Mouse (Mus musculus) kidney, embryonic 16.5 days (tissue): Measurements from ENCODE around the gene Vmn2r6. TPM values are rescaled to one million over a fixed set of nuclear protein-coding genes. Genes with fewer than 3 reads are reported as not detected.
"Not testable (repeated sequence)": the region's sequence is repeated elsewhere in the genome, so short reads cannot be mapped to it uniquely, and the experiment has no call there.

Source experiments
- ATAC-seq: fragments of 200-750 bp; cut with Nextera tagmentation; 2 replicates; pipeline ENCODE4 v1.8.0; 2017; ENCODE audit warnings: moderate TSS enrichment; ENCODE audit not compliant: low FRiP score, low TSS enrichment
- H3K27ac ChIP-seq: fragments of 300-500 bp; sonication (generic); 2 replicates; pipeline ENCODE4 v1.5.1; 2014; ENCODE audit warnings: low read length
- H3K27me3 ChIP-seq: fragments of 300-500 bp; sonication (generic); 2 replicates; pipeline ENCODE4 v1.6.1; 2014; ENCODE audit warnings: low read length, control low read depth, mixed read lengths; ENCODE audit not compliant: insufficient read depth
- H3K36me3 ChIP-seq: fragments of 300-500 bp; sonication (generic); 2 replicates; pipeline ENCODE4 v1.6.1; 2014; ENCODE audit warnings: low read length, control low read depth, mixed read lengths; ENCODE audit not compliant: insufficient read depth
- H3K4me1 ChIP-seq: fragments of 300-500 bp; sonication (generic); 2 replicates; pipeline ENCODE4 v1.6.1; 2014; ENCODE audit warnings: low read length, control low read depth, mixed read lengths; ENCODE audit not compliant: insufficient read depth
- H3K4me2 ChIP-seq: fragments of 300-500 bp; sonication (generic); replicated peaks from 2 replicates; pipeline ENCODE4 v1.6.1; 2014; ENCODE audit warnings: low read depth, low read length
- H3K4me3 ChIP-seq: fragments of 300-500 bp; sonication (generic); 2 replicates; pipeline ENCODE4 v1.5.1; 2014; ENCODE audit warnings: mild to moderate bottlenecking, low read length
- H3K9ac ChIP-seq: fragments of 300-500 bp; sonication (generic); replicated peaks from 2 replicates; pipeline ENCODE4 v1.6.1; 2014; ENCODE audit warnings: low read length
- H3K9me3 ChIP-seq: fragments of 300-500 bp; sonication (generic); 2 replicates; pipeline ENCODE4 v1.6.1; 2016; ENCODE audit warnings: low read length, control low read depth
- WGBS: fragments of 180-500 bp; shearing (Covaris S2); extraction: QIAGEN DNeasy Blood & Tissue Kit; methylation state at CpG from one replicate; pipeline ENCODE4 v1.1.7; 2014; 5-methylcytosine and 5-hydroxymethylcytosine counted together
- polyA plus RNA-seq: library from polyadenylated mRNA; unstranded; fragments of >200 nt; fragmentation: Nextera tagmentation; extraction: Ambion mirVana; gene quantifications from 2 replicates; pipeline ENCODE4 v1.2.1, GENCODE M21; 2015

The Vmn2r6 gene
- not detected in 2 replicates for polyA plus RNA-seq

DNA sequence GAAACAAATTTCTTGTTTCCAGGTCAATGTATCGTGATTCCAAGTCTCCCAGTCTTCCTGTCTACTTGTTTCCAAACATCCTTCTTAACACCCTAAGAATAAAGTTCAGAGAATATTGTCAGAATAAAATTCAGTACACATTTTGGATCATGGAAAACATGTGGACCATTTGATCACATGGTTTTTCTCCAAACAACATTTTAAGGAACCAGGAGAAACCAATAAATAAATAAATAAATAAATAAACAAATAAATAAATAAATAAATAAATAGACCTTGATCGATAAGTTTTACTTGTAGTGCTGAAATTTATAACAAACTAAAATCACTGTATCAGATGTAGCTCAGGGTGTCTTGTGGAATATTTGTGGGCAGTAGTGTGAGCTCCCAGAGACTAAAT is at the start of gene Vmn2r6:
TSS of gene Vmn2r6 (minus strand) at position 101 of the 400 bp plus-strand sequence.
- not testable (repeated sequence) for H3K9me3 ChIP-seq, H3K9ac ChIP-seq

DNA sequence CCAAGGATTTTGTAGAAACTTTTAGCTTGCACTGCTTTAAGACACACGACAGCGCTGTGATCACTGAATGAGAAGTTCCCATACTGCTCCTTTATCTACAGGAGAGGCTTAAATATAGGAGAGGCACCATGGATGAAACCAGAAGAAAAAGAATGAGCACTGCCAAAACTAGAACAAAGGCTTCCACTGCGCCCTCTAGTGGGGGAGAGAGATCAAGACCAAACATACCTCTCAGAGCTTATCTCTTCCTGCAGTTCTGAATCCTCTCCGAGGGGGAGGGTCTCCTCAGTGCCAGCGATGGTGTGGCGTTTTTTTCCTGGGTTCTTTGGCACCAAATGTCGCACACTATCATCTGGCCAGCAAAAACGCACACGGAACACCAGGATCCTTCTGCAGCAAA is 22.0 kb upstream of the Vmn2r6 start:
- Histone ChIP-seq H3K9ac (no peak overlapping the region), H3K4me2 (no peak overlapping the region), H3K4me3 (no peak overlapping the region), H3K36me3 (no peaks in the 10 kb centered on the region), H3K27ac (no peak overlapping the region), H3K27me3 (no peaks in the 10 kb centered on the region), H3K9me3 (0 out of 2 replicates have a peak, but pooled peaks cover 6% of the 10 kb centered on the region), H3K4me1 (no peaks in the 10 kb centered on the region)
- ATAC-seq, result no peak
- WGBS, result 60% methylated on average over 9 of the region's 9 CpGs

More for the DNA sequence above, at the start of gene Vmn2r6:
- not testable (repeated sequence) for H3K4me1 ChIP-seq, H3K36me3 ChIP-seq, ATAC-seq, H3K4me2 ChIP-seq, H3K27ac ChIP-seq, H3K27me3 ChIP-seq, H3K4me3 ChIP-seq
- 89% methylated on average over 2 of the region's 2 CpGs for WGBS

DNA sequence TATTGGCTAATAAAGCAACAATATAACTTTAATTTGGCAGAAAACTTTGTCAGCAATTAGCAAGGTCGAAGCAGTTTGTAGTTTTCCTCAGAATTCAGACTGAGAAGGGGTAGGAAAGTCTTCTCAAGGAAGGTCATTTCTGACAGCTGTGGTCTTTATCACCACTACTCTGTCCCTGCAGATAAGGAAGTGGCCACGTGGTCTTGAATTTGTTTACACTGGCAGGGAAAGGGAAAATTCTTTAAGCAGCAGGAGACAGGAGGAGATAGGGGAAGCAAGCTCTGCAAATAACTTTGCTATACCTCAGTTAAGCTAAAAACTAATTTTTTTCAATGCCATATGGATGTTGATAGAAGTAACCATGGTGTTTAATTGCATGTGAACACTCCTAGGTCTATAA is 3.2 kb upstream of the Vmn2r6 start:
- not testable (repeated sequence) for H3K27ac ChIP-seq, H3K4me3 ChIP-seq, H3K9me3 ChIP-seq, ATAC-seq, H3K4me2 ChIP-seq, H3K9ac ChIP-seq, H3K4me1 ChIP-seq, H3K27me3 ChIP-seq, H3K36me3 ChIP-seq
- 50% methylated on average over 2 of the region's 2 CpGs for WGBS

DNA sequence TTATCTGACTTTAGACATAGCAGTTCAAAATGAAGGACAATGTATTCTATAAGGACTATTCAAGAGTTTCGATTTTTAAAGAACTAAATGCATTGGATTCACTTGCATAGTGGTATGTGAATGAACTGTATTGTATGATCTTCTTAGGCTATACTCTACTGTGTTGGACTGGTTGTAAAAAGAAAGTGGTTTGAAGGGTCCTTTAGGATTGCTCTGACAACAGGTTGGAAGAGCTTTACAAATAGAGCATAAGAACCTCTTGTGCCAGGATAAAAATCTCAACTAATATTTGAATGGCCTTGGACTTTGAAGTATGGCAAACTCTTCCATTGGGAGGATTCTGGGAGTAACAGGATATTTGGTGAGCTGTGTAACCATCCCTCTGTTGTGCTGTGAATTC is 42.0 kb downstream of the Vmn2r6 start:
- not testable (repeated sequence) for H3K36me3 ChIP-seq, H3K27me3 ChIP-seq, H3K4me3 ChIP-seq, H3K9ac ChIP-seq, ATAC-seq, H3K9me3 ChIP-seq, H3K4me2 ChIP-seq, H3K27ac ChIP-seq, H3K4me1 ChIP-seq
- 73% methylated on average over 1 of the region's 1 CpGs for WGBS

DNA sequence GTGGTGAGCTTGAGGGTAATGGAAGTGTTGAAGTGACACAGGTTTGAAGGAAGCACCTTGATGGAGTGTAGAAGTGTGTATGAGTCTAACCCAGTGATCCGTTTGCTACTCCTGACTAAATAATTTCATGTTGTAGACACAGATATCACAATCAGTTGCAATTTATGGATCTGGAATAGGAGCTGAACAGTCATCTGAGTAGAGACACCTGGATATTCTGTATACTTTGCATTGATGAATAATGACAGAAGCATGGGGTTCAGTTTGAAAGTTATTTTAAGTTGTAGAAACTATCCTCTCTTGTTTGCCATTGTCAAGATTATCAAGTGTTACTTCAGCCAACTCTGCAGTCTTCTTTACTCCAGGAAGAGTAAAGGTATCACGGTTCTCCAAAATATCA is 55.9 kb downstream of the Vmn2r6 start, which contains the start of gene Vmn2r5:
TSS of gene Vmn2r5 (minus strand) at position 101 of the 400 bp plus-strand sequence.
- not testable (repeated sequence) for H3K4me1 ChIP-seq, ATAC-seq, H3K36me3 ChIP-seq, H3K27ac ChIP-seq, H3K27me3 ChIP-seq, H3K9me3 ChIP-seq, H3K4me3 ChIP-seq, H3K4me2 ChIP-seq, H3K9ac ChIP-seq
- WGBS, result no CpG with 5 or more reads among the region's 2 CpGs

Other genes with a start within 250 kb of the Vmn2r6 start
- gene Vmn2r4, start 150.5 kb downstream of the Vmn2r6 start, polyA plus RNA-seq, result not detected in 2 replicates
- gene Vmn2r5, start 56.0 kb downstream of the Vmn2r6 start, polyA plus RNA-seq, result not detected in 2 replicates